Mouse (Mus musculus) spleen, postnatal 14 days (tissue): ENCODE results near the gene Lypd5.

Experiments
- DNase-seq, 2 experiments: peaks; one replicate each; pipeline ENCODE4 v3.0.0; 2021 to 2022; ENCODE audit warnings: low spot score in 2 of 2

Lypd5 gene

DNA sequence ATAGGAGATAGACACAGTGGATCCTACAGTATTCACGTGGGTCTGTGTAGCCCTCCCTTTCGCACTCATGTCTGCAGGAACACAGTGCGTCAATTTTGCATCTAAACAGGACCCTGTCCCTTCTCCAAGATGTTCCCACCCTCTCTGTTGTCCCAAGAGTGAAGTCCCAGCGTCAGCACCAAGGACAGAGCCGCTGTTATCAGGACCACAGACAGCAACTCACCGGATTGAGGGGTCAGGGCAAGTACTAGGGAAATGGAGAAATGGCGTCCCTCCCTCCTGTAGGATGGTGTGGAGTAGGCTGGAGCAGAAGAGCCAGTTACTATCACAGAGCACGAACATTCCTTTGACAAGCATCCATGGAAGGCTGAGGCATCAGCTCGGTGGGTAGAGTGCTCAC is 10.3 kb downstream of the Lypd5 start:
- DNase-seq: no peak

DNA sequence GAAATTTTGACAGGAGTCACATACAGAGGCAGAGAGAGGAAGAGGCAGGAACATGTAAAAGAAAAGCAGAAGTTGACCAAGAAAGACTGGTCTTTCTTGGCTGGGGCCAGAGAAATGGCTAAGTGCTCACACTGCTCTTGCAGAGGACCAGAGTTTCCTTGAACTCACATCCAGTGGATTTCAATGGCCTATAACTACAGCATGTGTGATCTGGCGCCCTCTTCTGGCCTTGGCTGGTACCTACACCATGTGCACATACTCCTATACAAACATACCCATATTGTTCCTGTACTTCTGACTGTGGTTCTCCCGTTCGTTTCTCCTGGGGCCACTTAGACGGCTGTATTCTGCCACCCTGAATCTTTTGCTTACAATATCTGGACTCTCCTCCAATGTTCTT is 12.0 kb downstream of the Lypd5 start:
- DNase-seq: no peak

DNA sequence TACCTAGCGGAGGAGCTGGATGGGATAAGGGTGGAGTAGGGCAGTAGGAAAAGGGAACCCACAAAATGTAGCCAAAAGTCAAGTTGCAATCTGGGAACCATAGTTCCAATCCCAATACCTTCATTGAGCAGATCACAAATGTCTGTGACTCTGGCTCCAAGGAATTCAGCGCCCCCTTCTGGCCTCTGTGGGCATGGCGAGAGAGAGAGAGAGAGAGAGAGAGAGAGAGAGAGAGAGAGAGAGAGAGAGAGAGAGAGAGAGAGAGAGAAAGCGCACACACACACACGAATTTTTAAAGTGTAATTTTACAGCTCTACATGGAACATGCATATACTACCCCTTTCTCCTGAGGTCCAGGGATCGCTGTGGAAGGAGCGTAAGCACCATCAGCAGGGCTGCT is 14.2 kb downstream of the Lypd5 start:
- peak; percentile 28 to 68 for DNase-seq

DNA sequence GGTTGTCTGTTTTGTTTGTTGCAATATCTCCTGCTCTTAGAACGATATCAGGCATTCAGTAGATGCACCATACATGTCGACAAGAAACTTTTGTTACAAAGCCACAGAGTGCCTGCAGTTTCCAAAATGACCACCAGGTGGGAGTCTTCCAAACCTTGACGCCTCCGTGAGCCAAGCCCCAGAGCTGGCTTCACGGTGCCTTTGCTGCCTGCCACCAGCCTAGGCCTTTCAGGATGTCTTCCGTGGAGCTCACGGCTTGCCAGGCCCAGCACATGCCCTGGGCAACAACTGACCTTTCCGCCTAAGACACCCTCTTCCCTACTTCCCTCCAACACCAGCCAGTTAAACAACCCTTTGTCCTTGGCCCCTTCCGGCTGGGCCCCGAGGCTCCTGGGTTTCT is 15.8 kb downstream of the Lypd5 start:
- DNase-seq: peak; percentile 84 to 88

DNA sequence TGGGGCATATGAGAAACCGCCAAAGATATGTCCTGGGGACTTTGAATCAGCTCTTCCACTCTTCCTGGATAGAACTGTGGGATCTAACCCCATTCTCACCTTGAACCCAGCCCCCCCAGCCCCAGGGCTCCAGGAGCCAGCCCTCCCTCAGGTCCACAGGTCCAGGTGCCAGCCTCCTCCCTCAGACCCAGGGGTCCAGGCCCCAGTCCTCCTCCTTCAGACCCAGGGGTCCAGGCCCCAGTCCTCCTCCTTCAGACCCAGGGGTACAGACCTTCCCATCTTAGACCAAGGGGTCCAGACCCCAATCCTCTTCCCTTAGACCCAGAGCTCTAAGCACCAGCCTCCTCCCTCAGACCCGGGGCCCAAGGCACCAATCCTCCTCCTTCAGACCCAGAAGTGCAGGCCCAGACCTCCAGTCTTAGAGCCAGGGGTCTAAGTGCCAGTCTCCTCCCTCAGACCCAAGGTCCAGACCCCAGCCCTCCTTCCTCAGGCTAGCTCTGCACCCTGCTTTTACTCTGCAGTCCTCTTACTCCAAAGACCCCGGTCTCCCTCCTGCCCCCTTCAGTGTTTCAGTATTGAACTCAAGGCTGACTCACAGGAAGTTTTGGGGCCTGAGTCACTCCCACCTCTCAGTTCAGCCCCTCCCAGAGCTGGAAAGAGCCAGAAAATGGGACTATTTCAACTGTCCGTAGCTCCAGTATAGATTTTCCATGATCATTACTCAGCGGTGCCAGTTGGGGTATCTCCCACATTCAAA is 16.4 kb downstream of the Lypd5 start:
- no peak for DNase-seq

DNA sequence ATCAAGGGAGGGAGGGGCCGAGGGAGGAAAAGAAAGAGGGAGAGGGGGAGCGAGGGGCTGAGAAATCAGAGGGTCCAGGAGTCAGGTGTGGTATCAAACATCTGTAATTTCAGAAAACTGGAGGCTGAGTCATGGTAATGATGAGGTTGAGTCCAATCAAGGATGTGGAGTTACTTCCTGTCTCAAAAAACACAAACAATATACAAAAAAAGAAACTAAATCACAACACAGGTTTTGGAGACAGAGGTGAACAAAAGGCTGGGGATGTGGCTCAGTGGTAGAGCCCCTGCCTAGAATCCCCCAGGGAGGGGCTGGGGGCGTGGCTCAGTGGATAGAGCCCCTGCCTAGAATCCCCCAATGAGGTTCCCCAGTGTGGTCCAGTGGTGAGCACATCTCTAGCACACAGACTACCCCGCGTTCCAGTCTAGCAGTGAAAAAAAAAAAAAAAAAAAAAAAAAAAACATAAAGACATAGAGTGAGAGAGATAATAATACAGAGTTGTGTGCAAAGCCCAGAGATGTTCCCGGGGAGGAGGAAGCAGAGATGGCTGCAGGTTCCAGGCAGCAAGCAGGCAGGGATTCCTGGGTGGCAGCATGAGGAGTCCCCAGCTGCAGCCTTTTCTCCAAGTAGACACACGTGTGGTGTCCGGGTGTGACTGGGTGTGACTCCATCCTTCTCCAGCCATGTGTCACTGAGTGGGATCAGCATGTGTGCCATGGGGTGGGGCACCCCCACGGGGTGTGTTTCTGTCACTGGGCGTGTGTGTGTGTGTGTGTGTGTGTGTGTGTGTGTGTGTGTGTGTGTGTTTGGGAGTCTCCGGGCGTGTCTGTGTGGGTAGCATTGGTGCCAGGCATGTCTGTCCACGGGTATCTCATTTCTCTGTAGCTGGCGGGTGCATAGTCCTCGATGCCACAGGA is 18.0 kb downstream of the Lypd5 start:
- DNase-seq: no peak

DNA sequence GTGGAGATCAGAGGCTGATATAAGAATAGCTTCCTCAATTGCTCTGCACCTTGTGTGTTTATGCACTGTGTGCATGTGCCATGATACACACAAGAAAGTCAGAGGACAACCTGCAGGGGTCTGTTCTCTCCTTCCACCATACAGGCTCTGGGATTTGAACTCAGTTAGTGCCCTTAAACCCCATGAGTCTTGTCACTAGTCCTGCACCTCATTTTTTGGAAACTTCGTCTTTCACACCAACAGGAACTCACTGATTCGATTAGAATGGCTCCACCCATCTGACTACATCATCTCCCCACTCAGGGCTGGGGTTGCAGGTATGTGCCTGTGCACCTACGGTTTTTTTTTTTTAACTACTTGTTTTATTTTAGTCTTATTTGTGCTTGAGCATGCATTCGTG is 19.2 kb downstream of the Lypd5 start:
- no peak for DNase-seq

DNA sequence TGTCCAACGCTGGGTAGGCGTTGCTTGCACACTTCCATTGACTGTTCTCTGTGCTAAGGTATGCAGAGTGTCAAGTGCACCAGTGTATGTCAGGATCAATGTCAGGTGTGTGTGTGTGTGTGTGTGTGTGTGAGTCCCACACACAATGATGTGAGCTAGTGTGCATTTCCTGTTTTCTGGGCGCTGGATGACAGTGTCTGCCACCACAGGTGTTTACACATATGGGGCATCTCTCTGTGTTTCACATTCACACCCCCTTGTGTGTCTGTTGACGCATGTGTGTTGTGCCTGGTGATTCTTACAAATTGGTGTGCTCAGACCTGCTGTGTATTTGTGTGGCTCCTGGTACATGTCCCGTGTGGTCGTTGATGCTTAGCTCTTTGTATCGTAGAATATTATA is 19.9 kb downstream of the Lypd5 start:
- DNase-seq: no peak

DNA sequence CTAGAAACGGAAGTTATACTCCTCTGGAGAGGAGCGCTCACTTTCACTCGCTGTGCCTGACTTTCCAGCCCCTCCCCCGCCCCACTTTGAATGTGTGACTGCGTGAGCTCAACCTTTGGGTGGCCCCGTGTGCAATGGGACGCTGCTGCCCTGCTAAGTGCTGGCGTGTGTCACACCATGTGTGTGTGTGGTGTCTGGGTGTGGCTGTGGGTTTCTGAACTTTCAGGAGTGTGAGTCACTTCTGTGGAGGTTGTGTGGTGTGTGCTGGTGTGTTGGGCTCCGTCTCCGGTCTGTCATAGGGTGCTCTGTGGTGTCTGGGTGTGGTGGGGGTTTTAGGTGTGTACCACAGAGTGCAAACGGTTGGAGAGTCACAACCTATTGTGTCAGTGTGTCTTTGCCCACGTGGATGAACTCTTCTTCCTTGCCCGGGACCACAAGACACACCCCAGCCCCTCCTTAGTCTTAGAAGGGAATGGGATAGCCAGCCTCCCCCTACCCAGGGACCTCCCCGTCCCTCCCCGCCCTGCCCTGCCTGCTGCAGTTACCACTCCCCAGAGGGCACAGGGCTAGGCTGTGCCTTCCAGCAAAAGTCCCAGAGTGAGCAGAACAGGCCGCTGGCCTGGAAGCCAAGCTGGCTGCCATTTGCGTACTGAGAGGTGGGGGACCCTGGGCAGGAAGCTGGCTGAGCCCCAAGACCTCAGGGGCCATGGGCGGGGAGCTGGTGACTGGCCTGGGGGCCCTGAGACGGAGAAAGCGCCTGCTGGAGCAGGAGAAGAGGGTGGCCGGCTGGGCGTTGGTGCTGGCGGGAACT is 20.9 kb downstream of the Lypd5 start, which contains the start of gene Kcnn4:
TSS of gene Kcnn4 (plus strand) at position 533 of the 811 bp plus-strand sequence.
- peak; percentile 45 to 48 for DNase-seq

DNA sequence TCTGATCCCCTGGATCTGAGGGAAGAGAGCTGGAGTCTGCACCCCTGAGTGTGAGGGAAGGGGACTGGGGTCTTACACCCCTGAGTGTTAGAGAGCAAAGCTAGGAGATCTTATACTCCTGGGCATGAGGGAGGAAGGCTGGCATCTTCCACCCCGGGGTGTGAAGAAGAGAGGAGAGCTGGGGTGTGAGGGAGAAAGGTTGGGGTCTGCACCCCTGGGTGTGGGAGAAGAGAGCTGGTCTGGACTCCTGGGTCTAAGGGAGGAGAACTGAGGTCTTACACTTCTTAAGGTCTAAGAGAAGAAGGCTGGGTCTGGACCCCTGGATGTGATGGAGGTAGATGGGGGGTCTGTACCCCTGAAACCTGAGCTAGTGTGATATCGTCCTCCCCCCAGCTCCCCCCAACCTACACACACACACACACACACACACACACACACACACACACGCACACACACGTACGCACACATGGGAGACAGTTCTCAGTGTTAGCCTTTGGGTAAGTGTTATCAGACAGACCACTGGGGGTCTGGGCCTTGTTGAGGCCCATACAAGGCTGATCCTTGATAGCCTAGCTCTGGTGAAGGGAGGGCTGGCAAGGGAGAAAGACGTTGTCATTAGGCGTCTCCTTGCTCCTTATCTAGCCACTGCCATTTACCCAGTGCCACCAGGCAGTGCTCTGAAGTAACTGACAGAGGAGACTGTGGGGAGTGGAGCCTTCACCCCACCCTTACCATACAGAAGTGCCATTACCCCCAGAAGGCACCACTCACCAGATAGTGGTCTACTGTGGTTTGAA is 22.2 kb downstream of the Lypd5 start:
- peak; percentile 51 to 62 for DNase-seq

DNA sequence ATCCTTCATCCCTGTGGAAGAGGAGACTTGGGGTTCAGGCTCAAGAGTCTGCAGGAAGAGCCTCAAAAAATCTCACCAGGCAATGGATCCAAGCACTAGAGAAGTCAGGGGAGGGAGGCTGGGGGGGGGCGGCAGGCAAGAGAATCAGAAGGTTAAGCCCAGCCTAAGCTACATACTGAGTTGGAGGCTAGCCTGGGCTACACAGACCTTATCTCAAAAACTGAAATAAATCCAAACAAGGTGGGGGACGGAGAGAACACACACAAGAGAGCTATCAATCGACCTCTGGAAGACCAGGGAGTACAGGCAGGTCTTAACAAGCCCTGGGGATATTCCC is 22.8 kb downstream of the Lypd5 start:
- DNase-seq: no peak

DNA sequence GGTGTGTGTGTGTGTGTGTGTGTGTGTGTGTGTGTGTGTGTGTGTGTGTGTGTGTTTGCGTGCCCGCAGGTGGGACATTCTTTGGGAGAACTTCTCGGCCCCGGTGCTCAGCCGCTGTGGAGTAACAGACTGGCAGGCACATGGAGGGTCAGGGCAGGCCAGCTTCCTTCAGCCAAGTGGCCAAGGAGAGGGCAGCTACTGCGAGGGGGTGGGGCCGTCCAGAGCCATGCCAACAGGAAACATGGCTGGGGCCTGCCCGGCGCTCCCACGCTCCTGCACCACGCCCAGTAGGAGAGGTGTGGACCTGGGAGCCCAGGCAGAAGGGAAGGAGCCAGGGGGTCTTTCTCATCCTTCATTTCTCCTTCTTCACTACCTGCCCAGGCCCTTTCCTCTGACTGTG is 23.3 kb downstream of the Lypd5 start:
- peak; percentile 58 to 62 for DNase-seq

DNA sequence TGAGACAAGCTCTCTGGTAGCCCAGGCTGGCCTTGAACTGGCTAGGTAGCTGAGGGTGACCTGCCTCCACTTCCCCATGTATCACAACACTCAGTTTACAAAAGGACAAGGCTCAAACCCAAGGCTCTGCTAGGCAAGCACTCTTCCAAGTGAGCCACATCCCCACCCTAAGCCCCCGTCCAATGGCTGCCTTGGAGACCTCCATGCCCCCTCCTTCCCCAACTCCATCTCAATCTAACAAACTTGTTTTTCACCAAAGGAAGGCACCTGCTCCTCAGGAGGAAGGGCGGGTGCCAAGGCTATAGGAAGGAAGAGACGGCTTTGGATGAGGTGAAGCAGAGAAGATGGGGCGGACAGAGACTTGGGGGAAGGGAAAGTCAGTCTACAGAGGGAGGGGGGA is 23.8 kb downstream of the Lypd5 start:
- DNase-seq: peak in 1 of 2 experiments; percentile 24

DNA sequence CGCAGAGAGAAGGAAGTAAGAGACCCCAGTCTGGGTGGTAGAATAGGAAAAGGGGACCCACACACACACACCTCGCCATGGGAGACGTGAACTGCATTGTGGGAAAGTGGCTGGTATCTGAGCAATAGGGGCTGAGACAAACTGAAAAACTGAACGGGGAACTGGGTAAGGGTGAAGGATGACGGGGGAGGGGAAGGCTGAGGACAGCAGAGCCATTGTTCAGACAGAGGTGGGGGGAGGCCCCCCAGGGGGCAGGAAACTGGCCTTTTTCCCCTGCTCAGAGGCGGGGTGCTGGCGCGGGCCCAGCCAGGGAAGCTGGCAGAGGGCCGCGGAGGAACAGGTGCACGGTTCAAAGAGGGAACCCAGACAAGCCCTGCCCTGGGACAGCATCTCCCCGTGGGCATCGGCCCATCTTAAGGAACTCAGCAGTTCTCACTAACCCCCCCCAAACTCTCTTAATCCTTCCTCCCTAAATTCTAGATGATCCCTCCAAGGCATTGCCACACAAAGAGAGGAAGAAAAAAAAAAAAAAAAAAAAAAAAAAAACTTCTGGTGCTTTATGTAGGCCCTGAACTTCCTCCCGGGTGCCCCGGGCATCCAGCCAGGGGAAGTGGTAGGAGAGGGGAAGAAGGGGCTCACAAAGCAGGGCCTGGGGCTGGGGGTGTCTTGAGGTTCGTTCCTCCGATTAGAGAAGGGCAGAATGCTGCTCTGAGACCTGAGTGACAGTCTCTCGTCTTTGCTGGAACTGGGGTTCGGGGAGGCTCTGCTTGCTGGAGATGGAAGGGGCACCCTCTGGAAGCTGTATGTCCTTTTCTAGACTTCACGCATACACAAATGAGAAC is 24.8 kb downstream of the Lypd5 start:
- peak; percentile 60 to 67 for DNase-seq

DNA sequence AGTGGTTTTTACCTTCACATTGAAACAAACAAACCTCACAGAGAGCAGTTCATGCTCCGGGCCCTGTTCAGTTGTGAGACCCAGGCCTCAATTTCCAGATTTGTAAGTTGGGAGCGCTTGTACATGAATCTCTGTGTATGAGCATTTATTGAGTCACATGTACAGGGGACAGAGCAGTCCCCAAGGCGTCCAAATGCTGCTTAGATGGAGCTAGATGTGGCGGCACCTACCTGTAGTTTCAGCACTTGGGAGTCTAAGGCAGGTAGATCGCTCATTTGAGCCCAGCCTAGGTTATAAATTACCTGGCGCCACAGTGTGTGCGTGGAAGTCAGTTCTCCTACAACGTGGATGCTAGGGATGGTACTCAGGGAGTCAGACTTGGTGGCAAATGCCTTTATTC is 27.5 kb downstream of the Lypd5 start:
- no peak for DNase-seq

DNA sequence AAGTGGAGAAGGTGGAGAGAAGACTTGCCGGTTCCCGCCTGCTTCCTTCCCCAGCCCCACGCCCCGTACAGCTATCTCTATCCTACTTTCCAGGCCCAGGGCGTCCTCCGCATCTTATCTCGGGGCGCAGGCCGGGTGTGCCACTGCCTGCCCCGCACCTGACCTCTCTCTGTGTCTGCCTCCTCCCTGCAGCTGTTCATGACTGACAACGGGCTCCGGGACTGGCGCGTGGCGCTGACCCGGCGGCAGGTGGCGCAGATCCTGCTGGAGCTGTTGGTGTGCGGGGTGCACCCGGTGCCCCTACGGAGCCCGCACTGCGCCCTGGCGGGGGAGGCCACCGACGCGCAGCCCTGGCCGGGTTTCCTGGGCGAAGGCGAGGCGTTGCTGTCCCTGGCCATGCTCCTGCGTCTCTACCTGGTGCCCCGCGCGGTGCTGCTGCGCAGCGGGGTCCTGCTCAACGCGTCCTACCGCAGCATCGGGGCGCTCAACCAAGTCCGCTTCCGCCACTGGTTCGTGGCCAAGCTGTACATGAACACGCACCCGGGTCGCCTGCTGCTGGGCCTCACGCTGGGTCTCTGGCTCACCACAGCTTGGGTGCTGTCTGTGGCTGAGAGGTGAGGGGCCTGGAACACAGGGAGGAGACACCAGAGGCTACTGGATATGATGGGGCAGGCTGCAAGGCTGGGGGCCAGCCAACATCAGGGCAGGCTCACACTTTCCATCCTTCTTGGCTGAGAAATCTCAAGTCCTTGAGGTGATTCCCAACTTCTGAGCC is 28.3 kb downstream of the Lypd5 start:
- peak; percentile 83 to 85 for DNase-seq

DNA sequence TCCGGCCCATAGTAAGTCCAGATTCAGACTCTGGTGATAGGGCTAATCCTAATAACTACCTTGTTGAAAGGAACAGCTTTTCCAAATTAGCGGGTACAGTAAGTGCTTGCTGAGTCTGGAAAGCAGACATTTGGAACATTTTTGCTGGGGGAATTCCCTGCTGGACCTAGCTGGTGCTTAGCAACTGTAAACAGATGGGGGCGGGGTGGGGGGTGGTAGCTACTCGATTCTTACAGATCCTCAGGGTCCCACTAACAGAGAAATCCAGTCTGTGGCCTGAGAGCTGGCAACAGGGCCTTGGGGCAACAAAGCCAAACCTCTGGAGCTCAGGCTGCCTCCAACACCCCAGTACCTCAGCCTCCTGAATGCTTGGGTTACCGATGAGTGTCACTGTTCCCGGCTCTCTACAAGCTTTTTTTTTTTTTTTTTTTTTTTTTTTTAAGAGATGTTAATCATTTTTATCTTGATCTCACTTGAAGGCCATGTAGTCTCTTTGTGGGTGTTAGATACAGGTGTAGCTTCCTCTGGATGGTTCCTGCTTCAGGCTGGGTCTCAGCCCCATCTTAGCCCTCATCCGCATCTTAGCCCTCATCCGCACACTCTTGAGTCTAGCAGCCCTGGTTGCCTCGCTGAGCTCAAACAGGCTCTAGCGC is 29.2 kb downstream of the Lypd5 start:
- DNase-seq: no peak

DNA sequence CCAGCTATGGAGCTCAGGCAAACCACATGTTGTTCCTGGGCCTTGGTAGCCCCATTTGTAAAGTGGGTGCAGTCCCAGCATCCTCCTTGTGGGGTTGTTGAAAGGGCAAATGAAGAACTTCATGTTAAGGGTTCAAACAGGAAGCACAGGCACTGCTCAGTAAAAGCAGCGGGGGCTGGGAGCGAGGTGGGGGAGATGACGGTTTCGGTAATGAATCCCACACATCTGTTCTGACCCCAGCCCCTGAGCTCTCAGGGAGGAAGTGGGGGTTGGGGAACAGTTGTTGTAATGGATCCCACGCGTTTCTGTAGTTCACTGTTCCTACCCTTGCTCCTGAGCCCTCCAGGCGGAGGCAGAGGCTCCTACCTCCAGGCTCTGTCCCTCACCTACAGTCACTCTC is 30.9 kb downstream of the Lypd5 start:
- peak in 1 of 2 experiments; percentile 23 for DNase-seq

DNA sequence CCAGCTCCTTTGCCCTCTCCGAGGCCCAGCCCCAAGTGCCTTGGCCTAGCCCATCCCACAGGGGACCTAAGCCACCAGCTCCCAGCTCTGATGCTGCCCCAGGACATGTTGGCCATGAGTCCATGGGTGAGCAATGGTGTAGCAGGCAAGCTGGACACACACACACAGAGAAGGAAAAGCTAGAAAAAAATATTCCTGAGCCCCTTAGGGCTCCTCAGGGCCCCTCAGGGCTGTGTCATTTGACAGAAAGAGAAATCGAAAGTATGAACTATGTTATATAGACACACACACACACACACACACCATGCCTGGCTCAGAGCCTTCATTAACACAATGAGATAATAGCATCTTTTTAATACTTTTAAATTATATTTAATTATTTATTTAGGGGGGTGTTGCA is 31.4 kb downstream of the Lypd5 start:
- DNase-seq: no peak
